Mouse (Mus musculus) liver, embryonic 14.5 days (tissue): ENCODE results near the gene Stx1a. TPM values are rescaled to one million over a fixed set of nuclear protein-coding genes. Genes with fewer than 3 reads are reported as not detected.

ENCODE experiments used
- ATAC-seq: fragments of 200-750 bp; cut with Nextera tagmentation; 2 replicates; pipeline ENCODE4 v1.8.0; 2017; ENCODE audit warnings: moderate number of reproducible peaks, mild to moderate bottlenecking, moderate library complexity; ENCODE audit not compliant: insufficient read depth
- DNase-seq, 3 experiments: peaks; one replicate each; pipeline ENCODE4 v3.0.0-alpha.2; 2012 to 2013; ENCODE audit warnings: low read depth in 3 of 3, low spot score in 3 of 3
- H3K27ac ChIP-seq: fragments of 300-500 bp; sonication (generic); 2 replicates; pipeline ENCODE4 v1.5.1; 2014; ENCODE audit warnings: moderate library complexity, mild to moderate bottlenecking, control low read depth, inconsistent platforms
- H3K27me3 ChIP-seq: fragments of 300-500 bp; sonication (generic); 2 replicates; pipeline ENCODE4 v1.6.1; 2014; ENCODE audit warnings: mild to moderate bottlenecking, low read length, moderate library complexity; ENCODE audit not compliant: control insufficient read depth, insufficient read depth
- H3K36me3 ChIP-seq: fragments of 300-500 bp; sonication (generic); replicated peaks from 2 replicates; pipeline ENCODE4 v1.6.1; 2014; ENCODE audit warnings: low read depth; ENCODE audit not compliant: control insufficient read depth, insufficient read depth
- H3K4me1 ChIP-seq, 2 experiments: fragments of 200-500 bp in 1 of 2; fragments of 300-500 bp in 1 of 2; sonication (generic) in 1 of 2; replicated peaks; 2 replicates each; pipeline ENCODE4 v1.6.1; 2012 to 2014; ENCODE audit warnings: antibody characterized with exemption in 1 of 2, inconsistent platforms in 1 of 2, low read length in 1 of 2; ENCODE audit not compliant: control insufficient read depth in 2 of 2, insufficient read depth in 2 of 2
- H3K4me2 ChIP-seq: fragments of 300-500 bp; sonication (generic); 2 replicates; pipeline ENCODE4 v1.6.1; 2014; ENCODE audit warnings: low read depth, mild to moderate bottlenecking, control low read depth, moderate library complexity
- H3K4me3 ChIP-seq, 2 experiments: fragments of 200-500 bp in 1 of 2; fragments of 300-500 bp in 1 of 2; sonication (generic) in 1 of 2; 2 replicates each; pipeline ENCODE4 v1.5.1; 2012 to 2014; ENCODE audit warnings: low read depth in 2 of 2, low read length in 2 of 2, mild to moderate bottlenecking in 2 of 2, control low read depth in 1 of 2, inconsistent platforms in 1 of 2, moderate library complexity in 1 of 2; ENCODE audit not compliant: insufficient read depth in 1 of 2
- H3K9ac ChIP-seq: fragments of 300-500 bp; sonication (generic); replicated peaks from 2 replicates; pipeline ENCODE4 v1.6.1; 2014; ENCODE audit warnings: mild to moderate bottlenecking, control low read depth, moderate library complexity
- H3K9me3 ChIP-seq: fragments of 300-500 bp; sonication (generic); 2 replicates; pipeline ENCODE4 v1.6.1; 2016; ENCODE audit warnings: low read length, mixed read lengths; ENCODE audit not compliant: control insufficient read depth
- CTCF ChIP-seq: IDR thresholded peaks from 2 replicates; pipeline ENCODE4 v1.5.1; 2016; ENCODE audit warnings: antibody characterized with exemption, low read depth, control low read depth
- EP300 ChIP-seq: IDR thresholded peaks from 2 replicates; pipeline ENCODE4 v1.6.1; 2016; ENCODE audit warnings: antibody characterized with exemption, low read depth
- WGBS: fragments of 180-500 bp; shearing (Covaris S2); extraction: QIAGEN DNeasy Blood & Tissue Kit; methylation state at CpG from one replicate; pipeline ENCODE4 v1.1.7; 2014; ENCODE audit not compliant: insufficient replicate concordance; 5-methylcytosine and 5-hydroxymethylcytosine counted together
- polyA plus RNA-seq, 2 experiments: library from polyadenylated mRNA; depleted of rRNA in 1 of 2; stranded (reverse) in 1 of 2; unstranded in 1 of 2; fragments of >200 nt; fragmentation: Nextera tagmentation in 1 of 2; extraction: Ambion mirVana in 1 of 2; gene quantifications; 2 replicates each; pipeline versions ENCODE4 v1.2.1 to v1.2.3; 2012 to 2014

The Stx1a gene
- polyA plus RNA-seq, 2 experiments, result 0.72 to 2.3 TPM

- H3K27ac ChIP-seq, result no peak within 1 kb of the TSS
- no peaks in the 10 kb centered on the region for H3K36me3 ChIP-seq
- DNase-seq (no peak), ATAC-seq (peak; percentile 55)
- WGBS, result 2% methylated on average over 25 of the region's 25 CpGs
- no peaks in the 10 kb centered on the region for H3K9me3 ChIP-seq
- H3K9ac ChIP-seq, result no peak within 1 kb of the TSS
- H3K4me3 ChIP-seq, result peak within 1 kb of the TSS in 1 of 2 experiments; percentile 21; a peak in 1 of 4 replicates
- peak within 1 kb of the TSS; percentile 42 for H3K4me2 ChIP-seq
- TF ChIP-seq EP300 (no peak), CTCF (no peak)
- H3K27me3 ChIP-seq, result peaks cover 61% of the 10 kb centered on the region
- H3K4me1 ChIP-seq, result peaks cover 0 to 9% of the 10 kb centered on the region in 2 experiments; a peak in 2 of 4 replicates
These were observed 37.5 kb upstream of the Stx1a start, which contains the start of gene Cldn3 for GRCm38 (mm10) chr5:134985633-134986297. TSS of gene Cldn3 (plus strand) at chr5:134986214.

GRCm38 (mm10) chr5:134986298-134987268, 36.7 kb upstream of the Stx1a start:
- peak overlapping the region in 1 of 2 experiments; percentile 21; a peak in 1 of 4 replicates for H3K4me3 ChIP-seq
- H3K27me3 ChIP-seq, result peaks cover 61% of the 10 kb centered on the region
- WGBS, result 5% methylated on average over 79 of the region's 79 CpGs
- TF ChIP-seq CTCF (no peak), EP300 (no peak)
- DNase-seq (no peak), ATAC-seq (no peak)
- H3K36me3 ChIP-seq, result no peaks in the 10 kb centered on the region
- H3K27ac ChIP-seq, result no peak overlapping the region
- no peak overlapping the region for H3K9ac ChIP-seq
- H3K9me3 ChIP-seq, result no peaks in the 10 kb centered on the region
- H3K4me2 ChIP-seq, result peak overlapping the region; percentile 42
- 0 out of 4 replicates have a peak, but pooled peaks cover 0 to 3% of the 10 kb centered on the region in 2 experiments for H3K4me1 ChIP-seq

GRCm38 (mm10) chr5:134989166-134989565, 34.1 kb upstream of the Stx1a start:
- no peak for ATAC-seq
- peaks cover 57% of the 10 kb centered on the region for H3K27me3 ChIP-seq
- no peak for DNase-seq
- no peak overlapping the region for H3K27ac ChIP-seq
- WGBS, result 38% methylated on average over 11 of the region's 11 CpGs
- H3K9ac ChIP-seq, result no peak overlapping the region
- no peaks in the 10 kb centered on the region for H3K9me3 ChIP-seq
- H3K4me1 ChIP-seq, result 0 out of 4 replicates have a peak, but pooled peaks cover 0 to 2% of the 10 kb centered on the region in 2 experiments
- H3K4me3 ChIP-seq, result no peak overlapping the region
- H3K4me2 ChIP-seq, result no peak overlapping the region
- H3K36me3 ChIP-seq, result no peaks in the 10 kb centered on the region
- no peak for TF ChIP-seq EP300

- WGBS, result 28% methylated on average over 6 of the region's 6 CpGs
- no peak for DNase-seq
These were observed 33.5 kb upstream of the Stx1a start for GRCm38 (mm10) chr5:134989741-134990140.

DNA sequence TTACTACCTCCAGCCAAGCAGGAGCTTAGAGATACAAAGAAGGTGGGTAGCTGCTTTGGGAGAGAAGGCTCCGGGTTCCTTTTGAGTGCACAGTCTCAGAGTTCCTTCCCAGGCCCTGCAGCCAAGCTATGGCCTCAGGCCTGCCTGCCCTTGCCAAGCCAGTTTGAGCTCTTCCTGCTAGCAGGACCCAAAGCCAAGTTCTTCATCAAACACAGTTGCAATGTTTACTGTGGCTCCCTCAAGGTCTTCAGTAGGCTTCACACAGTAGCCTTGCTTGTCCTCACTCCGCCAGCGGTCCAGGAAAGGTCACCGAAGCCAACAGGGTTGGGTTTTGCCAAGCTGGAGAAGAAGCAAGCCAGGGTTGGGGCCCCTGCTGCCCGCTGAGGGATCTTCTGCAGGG, 30.7 kb upstream of the Stx1a start:
- ATAC-seq, result no peak

More at GRCm38 (mm10) chr5:134989741-134990140, 33.5 kb upstream of the Stx1a start:
- no peak overlapping the region for H3K9ac ChIP-seq
- no peaks in the 10 kb centered on the region for H3K36me3 ChIP-seq
- H3K4me3 ChIP-seq, result no peak overlapping the region
- H3K27ac ChIP-seq, result no peak overlapping the region
- H3K27me3 ChIP-seq, result peaks cover 53% of the 10 kb centered on the region
- H3K4me2 ChIP-seq, result no peak overlapping the region
- 0 out of 4 replicates have a peak, but pooled peaks cover 0 to 2% of the 10 kb centered on the region in 2 experiments for H3K4me1 ChIP-seq
- no peaks in the 10 kb centered on the region for H3K9me3 ChIP-seq
- no peak for ATAC-seq
- TF ChIP-seq EP300 (no peak), CTCF (no peak)

More for the DNA sequence above, 30.7 kb upstream of the Stx1a start:
- no peaks in the 10 kb centered on the region for H3K36me3 ChIP-seq
- 77% methylated on average over 5 of the region's 5 CpGs for WGBS
- no peak overlapping the region for H3K4me3 ChIP-seq
- no peak overlapping the region for H3K27ac ChIP-seq
- H3K9ac ChIP-seq, result no peak overlapping the region
- DNase-seq, result no peak
- peaks cover 24% of the 10 kb centered on the region for H3K27me3 ChIP-seq
- TF ChIP-seq CTCF (no peak), EP300 (no peak)
- H3K9me3 ChIP-seq, result no peaks in the 10 kb centered on the region
- H3K4me2 ChIP-seq, result no peak overlapping the region
- no peaks in the 10 kb centered on the region for H3K4me1 ChIP-seq
